Mouse (Mus musculus): Measurements from ENCODE around the gene Mapkapk3. TPM values are rescaled to one million over a fixed set of nuclear protein-coding genes. Genes with fewer than 3 reads are reported as not detected.

Mapkapk3 gene
- polyA plus RNA-seq, 1 experiment: 0.11 TPM

- 0 out of 2 replicates have a peak, but pooled peaks cover 3% of the 10 kb centered on the region for H3K4me1 ChIP-seq (ENCODE audit: control insufficient read depth)
- TF ChIP-seq GATA1 (IDR thresholded peaks at IDR 0.05; ENCODE audit: low read length): no peak
- no peak for TF ChIP-seq TAL1 (IDR thresholded peaks at IDR 0.05; ENCODE audit: low read length)
- H3K4me3 ChIP-seq (replicated peaks): no peak overlapping the region
- H3K9me3 ChIP-seq (ENCODE audit: control insufficient read depth, low read length): no peaks in the 10 kb centered on the region
- no peaks in the 10 kb centered on the region for H3K27me3 ChIP-seq (ENCODE audit: control insufficient read depth)
- H3K36me3 ChIP-seq (ENCODE audit: control insufficient read depth): no peaks in the 10 kb centered on the region
These were observed 24.9 kb downstream of the Mapkapk3 start for GRCm38 (mm10) chr9:107264731-107265130.

- H3K36me3 ChIP-seq (ENCODE audit: control insufficient read depth): no peaks in the 10 kb centered on the region
- H3K4me1 ChIP-seq (ENCODE audit: control insufficient read depth): 0 out of 2 replicates have a peak, but pooled peaks cover 3% of the 10 kb centered on the region
- H3K9me3 ChIP-seq (ENCODE audit: control insufficient read depth, low read length): no peaks in the 10 kb centered on the region
- no peaks in the 10 kb centered on the region for H3K27me3 ChIP-seq (ENCODE audit: control insufficient read depth)
- TF ChIP-seq GATA1 (IDR thresholded peaks at IDR 0.05; ENCODE audit: low read length) (no peak), TAL1 (IDR thresholded peaks at IDR 0.05; ENCODE audit: low read length) (no peak)
- no peak overlapping the region for H3K4me3 ChIP-seq (replicated peaks)
These were observed 25.8 kb downstream of the Mapkapk3 start for GRCm38 (mm10) chr9:107263912-107264311.

GRCm38 (mm10) chr9:107262375-107262774, 27.3 kb downstream of the Mapkapk3 start:
- Histone ChIP-seq H3K4me3 (replicated peaks) (no peak overlapping the region), H3K27me3 (ENCODE audit: control insufficient read depth) (no peaks in the 10 kb centered on the region), H3K36me3 (ENCODE audit: control insufficient read depth) (no peaks in the 10 kb centered on the region), H3K4me1 (ENCODE audit: control insufficient read depth) (0 out of 2 replicates have a peak, but pooled peaks cover 3% of the 10 kb centered on the region), H3K9me3 (ENCODE audit: control insufficient read depth, low read length) (no peaks in the 10 kb centered on the region)
- TF ChIP-seq TAL1 (IDR thresholded peaks at IDR 0.05; ENCODE audit: low read length): no peak
- TF ChIP-seq GATA1 (IDR thresholded peaks at IDR 0.05; ENCODE audit: low read length): no peak

- Histone ChIP-seq H3K4me3 (replicated peaks) (no peak overlapping the region), H3K36me3 (ENCODE audit: control insufficient read depth) (no peaks in the 10 kb centered on the region), H3K27me3 (ENCODE audit: control insufficient read depth) (no peaks in the 10 kb centered on the region), H3K4me1 (ENCODE audit: control insufficient read depth) (0 out of 2 replicates have a peak, but pooled peaks cover 3% of the 10 kb centered on the region), H3K9me3 (ENCODE audit: control insufficient read depth, low read length) (no peaks in the 10 kb centered on the region)
- no peak for TF ChIP-seq TAL1 (IDR thresholded peaks at IDR 0.05; ENCODE audit: low read length)
- TF ChIP-seq GATA1 (IDR thresholded peaks at IDR 0.05; ENCODE audit: low read length): no peak
These were observed 27.9 kb downstream of the Mapkapk3 start for GRCm38 (mm10) chr9:107261792-107262191.

GRCm38 (mm10) chr9:107260836-107261235, 28.8 kb downstream of the Mapkapk3 start:
- H3K9me3 ChIP-seq (ENCODE audit: control insufficient read depth, low read length): no peaks in the 10 kb centered on the region
- H3K4me1 ChIP-seq (ENCODE audit: control insufficient read depth): 0 out of 2 replicates have a peak, but pooled peaks cover 3% of the 10 kb centered on the region
- H3K36me3 ChIP-seq (ENCODE audit: control insufficient read depth): no peaks in the 10 kb centered on the region
- TF ChIP-seq GATA1 (IDR thresholded peaks at IDR 0.05; ENCODE audit: low read length): no peak
- TF ChIP-seq TAL1 (IDR thresholded peaks at IDR 0.05; ENCODE audit: low read length): no peak
- no peaks in the 10 kb centered on the region for H3K27me3 ChIP-seq (ENCODE audit: control insufficient read depth)
- no peak overlapping the region for H3K4me3 ChIP-seq (replicated peaks)

- H3K4me3 ChIP-seq (replicated peaks): no peak overlapping the region
- no peaks in the 10 kb centered on the region for H3K27me3 ChIP-seq (ENCODE audit: control insufficient read depth)
- H3K4me1 ChIP-seq (ENCODE audit: control insufficient read depth): 0 out of 2 replicates have a peak, but pooled peaks cover 3% of the 10 kb centered on the region
- H3K36me3 ChIP-seq (ENCODE audit: control insufficient read depth): no peaks in the 10 kb centered on the region
- TF ChIP-seq GATA1 (IDR thresholded peaks at IDR 0.05; ENCODE audit: low read length) (no peak), TAL1 (IDR thresholded peaks at IDR 0.05; ENCODE audit: low read length) (no peak)
- H3K9me3 ChIP-seq (ENCODE audit: control insufficient read depth, low read length): no peaks in the 10 kb centered on the region
These were observed 29.2 kb downstream of the Mapkapk3 start for GRCm38 (mm10) chr9:107260429-107260828.

GRCm38 (mm10) chr9:107259571-107259970, 30.1 kb downstream of the Mapkapk3 start:
- Histone ChIP-seq H3K27me3 (ENCODE audit: control insufficient read depth) (no peaks in the 10 kb centered on the region), H3K9me3 (ENCODE audit: control insufficient read depth, low read length) (no peaks in the 10 kb centered on the region), H3K36me3 (ENCODE audit: control insufficient read depth) (no peaks in the 10 kb centered on the region), H3K4me3 (replicated peaks) (no peak overlapping the region), H3K4me1 (ENCODE audit: control insufficient read depth) (0 out of 2 replicates have a peak, but pooled peaks cover 3% of the 10 kb centered on the region)
- no peak for TF ChIP-seq TAL1 (IDR thresholded peaks at IDR 0.05; ENCODE audit: low read length)
- TF ChIP-seq GATA1 (IDR thresholded peaks at IDR 0.05; ENCODE audit: low read length): no peak

- TF ChIP-seq GATA1 (IDR thresholded peaks at IDR 0.05; ENCODE audit: low read length): no peak
- H3K4me3 ChIP-seq (replicated peaks): no peak overlapping the region
- no peaks in the 10 kb centered on the region for H3K4me1 ChIP-seq (ENCODE audit: control insufficient read depth)
- no peaks in the 10 kb centered on the region for H3K27me3 ChIP-seq (ENCODE audit: control insufficient read depth)
- no peaks in the 10 kb centered on the region for H3K36me3 ChIP-seq (ENCODE audit: control insufficient read depth)
- no peaks in the 10 kb centered on the region for H3K9me3 ChIP-seq (ENCODE audit: control insufficient read depth, low read length)
These were observed 34.1 kb downstream of the Mapkapk3 start for GRCm38 (mm10) chr9:107255596-107255995.

- TF ChIP-seq TAL1 (IDR thresholded peaks at IDR 0.05; ENCODE audit: low read length) (no peak), GATA1 (IDR thresholded peaks at IDR 0.05; ENCODE audit: low read length) (no peak)
- no peaks in the 10 kb centered on the region for H3K36me3 ChIP-seq (ENCODE audit: control insufficient read depth)
These were observed 34.8 kb downstream of the Mapkapk3 start for GRCm38 (mm10) chr9:107254925-107255324.

GRCm38 (mm10) chr9:107254476-107254875, 35.2 kb downstream of the Mapkapk3 start:
- Histone ChIP-seq H3K9me3 (ENCODE audit: control insufficient read depth, low read length) (no peaks in the 10 kb centered on the region), H3K36me3 (ENCODE audit: control insufficient read depth) (no peaks in the 10 kb centered on the region), H3K4me1 (ENCODE audit: control insufficient read depth) (no peaks in the 10 kb centered on the region), H3K4me3 (replicated peaks) (no peak overlapping the region), H3K27me3 (ENCODE audit: control insufficient read depth) (no peaks in the 10 kb centered on the region)
- TF ChIP-seq GATA1 (IDR thresholded peaks at IDR 0.05; ENCODE audit: low read length) (no peak), TAL1 (IDR thresholded peaks at IDR 0.05; ENCODE audit: low read length) (no peak)

More at GRCm38 (mm10) chr9:107254925-107255324, 34.8 kb downstream of the Mapkapk3 start:
- H3K4me3 ChIP-seq (replicated peaks): no peak overlapping the region
- H3K9me3 ChIP-seq (ENCODE audit: control insufficient read depth, low read length): no peaks in the 10 kb centered on the region
- no peaks in the 10 kb centered on the region for H3K4me1 ChIP-seq (ENCODE audit: control insufficient read depth)
- H3K27me3 ChIP-seq (ENCODE audit: control insufficient read depth): no peaks in the 10 kb centered on the region

Data from erythroblast, embryonic 14.5 days (primary cell).